Mouse (Mus musculus): ENCODE results near the gene Gm10491. TPM values are rescaled to one million over a fixed set of nuclear protein-coding genes. Genes with fewer than 3 reads are reported as not detected.

Gm10491 gene
- polyA plus RNA-seq (2016; fragmentation: Nextera tagmentation; extraction: Ambion mirVana): not detected in 2 replicates

GRCm38 (mm10) chrX:7907735-7908134 lies at the start of gene Gm10491:
Gm10491 (minus strand) TSS chrX:7907835.
- 91% methylated on average over 5 of the region's 5 CpGs for WGBS
- Histone ChIP-seq H3K27me3 (replicated peaks; ENCODE audit: low read depth, poor library complexity, severe bottlenecking) (no peaks in the 10 kb centered on the region), H3K36me3 (replicated peaks) (peaks cover 35% of the 10 kb centered on the region), H3K4me1 (no peaks in the 10 kb centered on the region), H3K27ac (replicated peaks) (no peak within 1 kb of the TSS), H3K4me3 (no peak within 1 kb of the TSS), H3K9me3 (peaks cover 6% of the 10 kb centered on the region; the same call in 1 of the 2 replicates)
- DNase-seq (ENCODE audit: low spot score): no peak

GRCm38 (mm10) chrX:7950091-7950490 lies 42.5 kb upstream of the Gm10491 start:
- Histone ChIP-seq H3K27ac (replicated peaks) (no peak overlapping the region), H3K4me1 (peaks cover 5% of the 10 kb centered on the region), H3K36me3 (replicated peaks) (no peaks in the 10 kb centered on the region), H3K27me3 (replicated peaks; ENCODE audit: low read depth, poor library complexity, severe bottlenecking) (no peaks in the 10 kb centered on the region), H3K4me3 (no peak overlapping the region), H3K9me3 (0 out of 2 replicates have a peak, but pooled peaks cover 4% of the 10 kb centered on the region)
- DNase-seq (ENCODE audit: low spot score): no peak
- 95% methylated on average over 7 of the region's 7 CpGs for WGBS

DNA sequence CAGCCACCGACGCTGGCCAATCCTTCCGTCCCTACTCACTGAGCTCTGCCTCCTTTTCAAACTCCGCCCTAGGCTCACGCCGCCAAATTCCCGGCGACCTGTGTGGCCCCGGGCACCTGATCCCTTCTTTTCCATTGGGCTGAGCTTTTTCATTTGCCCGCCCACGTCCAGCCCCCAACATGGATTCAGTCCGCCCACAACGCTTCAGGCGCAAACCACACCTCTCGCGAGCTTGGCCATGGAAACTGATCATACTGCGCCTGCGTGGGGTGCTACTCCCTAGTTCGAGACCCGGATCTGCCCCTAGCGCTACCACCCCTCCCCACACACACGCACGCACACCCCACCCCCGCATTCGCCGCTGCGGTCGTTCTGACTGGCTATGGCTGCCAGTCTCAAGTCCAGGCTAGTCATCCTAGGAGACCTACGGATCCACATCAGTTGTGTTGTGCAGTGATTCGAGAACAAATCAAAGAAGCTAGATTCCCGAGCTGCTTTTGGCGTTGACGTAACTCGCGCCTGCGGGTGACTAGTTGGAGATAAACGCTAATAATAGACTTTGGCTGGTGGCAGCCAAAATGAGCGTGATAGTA lies 40.4 kb upstream of the Gm10491 start:
- Histone ChIP-seq H3K9me3 (peaks cover 4% of the 10 kb centered on the region; the same call in 1 of the 2 replicates), H3K27me3 (replicated peaks; ENCODE audit: low read depth, poor library complexity, severe bottlenecking) (no peaks in the 10 kb centered on the region), H3K4me1 (peaks cover 5% of the 10 kb centered on the region), H3K4me3 (peak overlapping the region; percentile 62), H3K27ac (replicated peaks) (peak overlapping the region; percentile 84), H3K36me3 (replicated peaks) (peaks cover 4% of the 10 kb centered on the region; the same call in 1 of the 2 replicates)
- peak; percentile 95 for DNase-seq (ENCODE audit: low spot score)
- WGBS: 17% methylated on average over 38 of the region's 38 CpGs

DNA sequence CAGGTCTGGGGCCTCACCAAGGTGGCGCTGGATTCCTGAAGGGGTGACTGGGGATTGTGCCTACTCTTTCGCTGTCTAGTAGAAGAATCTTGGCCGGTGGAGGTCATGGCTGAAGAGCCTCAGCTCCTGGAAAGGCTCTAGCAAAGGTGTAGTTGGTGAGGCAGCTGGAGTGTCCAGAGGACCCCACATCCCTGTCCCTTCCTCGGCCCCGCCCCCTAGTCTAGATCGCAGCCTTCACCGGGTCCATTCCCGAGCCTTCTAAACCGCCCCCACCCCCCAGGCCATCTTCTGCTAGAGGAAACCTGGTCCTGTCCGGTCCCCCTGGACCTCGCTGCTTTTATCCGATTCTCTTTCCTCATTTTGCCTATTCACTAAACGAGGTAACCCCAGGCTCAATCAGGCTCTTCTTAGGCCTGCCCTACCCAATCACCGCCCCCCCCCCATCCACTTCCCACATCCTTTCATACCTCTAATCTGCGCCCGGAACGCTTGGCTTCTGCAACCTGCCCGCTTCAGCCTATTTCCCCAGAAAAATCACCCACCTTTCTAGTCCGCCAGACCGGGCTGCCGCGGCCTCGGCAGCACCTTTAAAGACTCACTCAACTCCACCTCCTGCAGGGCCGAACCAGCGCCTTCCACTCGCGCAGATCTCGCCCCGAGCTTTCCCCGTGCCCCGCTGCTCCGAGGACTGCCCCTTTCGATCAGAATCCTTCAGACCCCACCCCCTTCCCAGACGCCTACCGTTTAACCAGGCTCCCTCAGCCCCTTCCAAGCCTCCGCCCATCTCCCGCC lies 39.7 kb upstream of the Gm10491 start, which contains the start of gene Hdac6:
Gene Hdac6 (minus strand): TSS at position 782 of the 792 bp plus-strand sequence.
- peaks cover 4% of the 10 kb centered on the region; the same call in 1 of the 2 replicates for H3K36me3 ChIP-seq (replicated peaks)
- H3K27ac ChIP-seq (replicated peaks): peak within 1 kb of the TSS; percentile 84
- H3K9me3 ChIP-seq: peaks cover 4% of the 10 kb centered on the region; the same call in 1 of the 2 replicates
- WGBS: 18% methylated on average over 36 of the region's 37 CpGs
- peaks cover 5% of the 10 kb centered on the region for H3K4me1 ChIP-seq
- DNase-seq (ENCODE audit: low spot score): peak; percentile 9
- no peaks in the 10 kb centered on the region for H3K27me3 ChIP-seq (replicated peaks; ENCODE audit: low read depth, poor library complexity, severe bottlenecking)
- H3K4me3 ChIP-seq: peak within 1 kb of the TSS; percentile 62

DNA sequence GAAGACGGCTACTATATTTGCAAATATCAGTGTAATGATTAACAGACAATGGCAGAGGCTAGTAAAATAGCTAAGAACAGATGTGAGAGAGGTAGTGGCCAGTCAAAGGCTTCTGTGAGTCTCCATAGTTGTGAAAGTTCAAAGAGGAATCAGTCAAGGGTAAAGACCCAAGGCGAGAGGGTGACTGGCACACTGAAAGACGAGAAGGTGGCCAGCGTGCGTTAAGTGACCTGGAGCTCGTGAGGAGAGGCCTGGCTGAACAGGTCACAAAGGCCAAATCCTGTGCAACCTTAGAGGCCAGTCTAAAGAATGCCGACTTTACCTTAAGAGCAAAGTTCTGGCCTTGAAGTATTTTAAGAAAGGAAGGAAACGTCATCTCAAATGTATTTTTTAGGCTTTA lies 38.0 kb upstream of the Gm10491 start:
- Histone ChIP-seq H3K27me3 (replicated peaks; ENCODE audit: low read depth, poor library complexity, severe bottlenecking) (no peaks in the 10 kb centered on the region), H3K36me3 (replicated peaks) (peaks cover 7% of the 10 kb centered on the region; the same call in 1 of the 2 replicates), H3K4me1 (peaks cover 5% of the 10 kb centered on the region), H3K4me3 (no peak overlapping the region), H3K27ac (replicated peaks) (no peak overlapping the region), H3K9me3 (peaks cover 3% of the 10 kb centered on the region; the same call in 1 of the 2 replicates)
- DNase-seq (ENCODE audit: low spot score): no peak
- 62% methylated on average over 8 of the region's 8 CpGs for WGBS

DNA sequence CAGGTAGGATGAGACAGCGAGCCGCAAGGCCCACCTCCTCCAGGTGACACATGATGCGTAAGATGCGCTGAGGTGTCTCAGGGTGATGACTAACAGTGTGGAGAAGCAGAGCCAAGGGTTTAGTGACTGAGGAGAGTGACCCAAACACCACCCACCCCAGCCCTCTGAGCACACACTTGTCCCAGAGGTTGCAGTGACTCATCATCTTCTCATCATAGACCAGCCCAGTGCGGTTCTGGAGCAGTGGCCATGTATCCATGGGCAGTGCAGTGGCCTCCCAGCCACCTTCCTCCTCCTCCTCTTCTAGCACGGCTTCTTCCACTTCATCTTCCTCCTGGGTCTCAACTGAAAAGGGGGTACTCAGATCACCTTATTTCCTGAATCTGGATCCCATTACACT lies 30.0 kb upstream of the Gm10491 start:
- H3K27me3 ChIP-seq (replicated peaks; ENCODE audit: low read depth, poor library complexity, severe bottlenecking): no peaks in the 10 kb centered on the region
- H3K27ac ChIP-seq (replicated peaks): no peak overlapping the region
- no peak overlapping the region for H3K4me3 ChIP-seq
- H3K4me1 ChIP-seq: no peaks in the 10 kb centered on the region
- 91% methylated on average over 6 of the region's 6 CpGs for WGBS
- H3K9me3 ChIP-seq: peaks cover 10% of the 10 kb centered on the region; the same call in 1 of the 2 replicates
- DNase-seq (ENCODE audit: low spot score): no peak
- peaks cover 63% of the 10 kb centered on the region for H3K36me3 ChIP-seq (replicated peaks)

DNA sequence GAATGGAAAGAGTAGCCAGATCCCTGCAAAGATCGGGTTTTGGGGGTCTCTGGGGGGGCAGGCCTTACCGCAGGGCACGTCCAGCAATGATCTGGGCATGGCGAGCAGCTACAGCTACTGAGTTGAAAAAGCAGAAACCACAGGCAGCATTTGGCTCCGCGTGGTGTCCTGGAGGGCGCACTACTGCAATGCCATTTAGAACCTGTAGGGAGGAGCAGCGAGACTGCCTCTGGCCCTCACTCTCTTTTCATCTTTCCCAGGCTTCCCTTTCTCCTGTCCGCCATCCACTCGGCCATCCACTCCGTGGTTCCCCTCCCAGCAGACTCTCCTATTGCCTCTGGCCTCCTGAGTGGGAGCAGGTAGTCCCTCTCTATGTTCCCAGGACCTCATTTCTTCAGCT lies 29.2 kb upstream of the Gm10491 start:
- no peak overlapping the region for H3K27ac ChIP-seq (replicated peaks)
- H3K4me3 ChIP-seq: no peak overlapping the region
- 54% methylated on average over 11 of the region's 11 CpGs for WGBS
- no peak for DNase-seq (ENCODE audit: low spot score)
- peaks cover 10% of the 10 kb centered on the region; the same call in 1 of the 2 replicates for H3K9me3 ChIP-seq
- H3K36me3 ChIP-seq (replicated peaks): peaks cover 70% of the 10 kb centered on the region
- H3K4me1 ChIP-seq: no peaks in the 10 kb centered on the region
- no peaks in the 10 kb centered on the region for H3K27me3 ChIP-seq (replicated peaks; ENCODE audit: low read depth, poor library complexity, severe bottlenecking)

DNA sequence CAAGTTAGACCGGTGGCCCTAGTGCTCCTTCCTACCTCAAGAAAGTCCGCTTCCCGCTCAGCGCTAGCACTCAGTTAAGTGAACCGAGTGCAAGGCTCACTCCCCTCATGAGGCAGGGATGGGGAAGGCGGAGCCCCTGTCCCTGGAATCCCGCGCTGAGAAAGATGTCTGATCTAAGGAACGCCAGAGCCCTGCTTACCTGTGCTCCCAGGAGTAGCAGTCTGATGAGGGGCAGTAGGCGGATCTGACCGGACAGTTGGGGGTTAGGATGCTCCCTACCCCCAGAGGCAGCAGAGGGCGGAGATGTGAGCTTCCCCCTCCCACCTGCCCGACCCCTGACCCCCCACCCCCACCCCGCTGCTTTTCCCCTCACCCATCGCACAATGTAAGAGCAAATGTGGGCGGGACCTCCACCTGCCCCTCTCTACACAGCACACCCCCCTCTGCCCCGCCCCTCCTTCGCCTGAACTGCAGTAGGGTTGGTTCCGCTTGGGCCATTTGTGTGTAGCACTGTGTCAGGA lies 20.7 kb upstream of the Gm10491 start, which contains the start of gene Eras:
Gene Eras (minus strand): TSS at position 338 of the 521 bp plus-strand sequence.
- Histone ChIP-seq H3K36me3 (replicated peaks) (peaks cover 43% of the 10 kb centered on the region), H3K4me3 (0 out of 2 replicates have a peak within 1 kb of the TSS, but pooled peaks have one; percentile 13), H3K27ac (replicated peaks) (no peak within 1 kb of the TSS), H3K4me1 (peaks cover 4% of the 10 kb centered on the region; the same call in 1 of the 2 replicates), H3K27me3 (replicated peaks; ENCODE audit: low read depth, poor library complexity, severe bottlenecking) (peaks cover 64% of the 10 kb centered on the region), H3K9me3 (peaks cover 7% of the 10 kb centered on the region; the same call in 1 of the 2 replicates)
- 16% methylated on average over 19 of the region's 19 CpGs for WGBS
- DNase-seq (ENCODE audit: low spot score): no peak

- 22% methylated on average over 10 of the region's 10 CpGs for WGBS
- H3K27me3 ChIP-seq (replicated peaks; ENCODE audit: low read depth, poor library complexity, severe bottlenecking): peaks cover 76% of the 10 kb centered on the region
- DNase-seq (ENCODE audit: low spot score): no peak
Measured at GRCm38 (mm10) chrX:7927116-7927515, 19.5 kb upstream of the Gm10491 start.

GRCm38 (mm10) chrX:7926266-7926665 lies 18.6 kb upstream of the Gm10491 start:
- peaks cover 24% of the 10 kb centered on the region for H3K36me3 ChIP-seq (replicated peaks)
- H3K4me1 ChIP-seq: peaks cover 17% of the 10 kb centered on the region
- WGBS: 77% methylated on average over 6 of the region's 6 CpGs
- peaks cover 85% of the 10 kb centered on the region for H3K27me3 ChIP-seq (replicated peaks; ENCODE audit: low read depth, poor library complexity, severe bottlenecking)
- H3K4me3 ChIP-seq: no peak overlapping the region
- no peak for DNase-seq (ENCODE audit: low spot score)
- H3K9me3 ChIP-seq: peaks cover 7% of the 10 kb centered on the region; the same call in 1 of the 2 replicates
- no peak overlapping the region for H3K27ac ChIP-seq (replicated peaks)

More at GRCm38 (mm10) chrX:7927116-7927515, 19.5 kb upstream of the Gm10491 start:
- H3K27ac ChIP-seq (replicated peaks): no peak overlapping the region
- peaks cover 32% of the 10 kb centered on the region for H3K36me3 ChIP-seq (replicated peaks)
- peaks cover 14% of the 10 kb centered on the region for H3K4me1 ChIP-seq
- H3K4me3 ChIP-seq: no peak overlapping the region
- peaks cover 7% of the 10 kb centered on the region; the same call in 1 of the 2 replicates for H3K9me3 ChIP-seq

DNA sequence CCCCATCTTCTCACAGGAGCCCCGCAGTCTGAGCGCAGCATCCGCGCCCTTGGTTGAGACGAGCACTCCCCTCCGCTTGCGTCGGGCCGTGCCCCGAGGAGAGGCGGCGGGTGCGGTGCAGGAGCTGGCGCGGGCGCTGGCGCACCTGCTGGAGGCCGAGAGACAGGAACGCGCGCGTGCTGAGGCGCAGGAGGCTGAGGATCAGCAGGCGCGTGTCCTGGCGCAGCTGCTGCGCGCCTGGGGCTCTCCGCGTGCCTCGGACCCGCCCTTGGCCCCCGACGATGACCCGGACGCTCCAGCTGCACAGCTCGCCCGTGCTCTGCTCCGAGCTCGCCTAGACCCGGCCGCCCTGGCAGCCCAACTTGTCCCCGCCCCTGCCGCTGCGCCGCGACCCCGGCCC lies 14.4 kb upstream of the Gm10491 start:
- Histone ChIP-seq H3K4me1 (peaks cover 16% of the 10 kb centered on the region), H3K36me3 (replicated peaks) (no peaks in the 10 kb centered on the region), H3K27me3 (replicated peaks; ENCODE audit: low read depth, poor library complexity, severe bottlenecking) (peaks cover 88% of the 10 kb centered on the region), H3K9me3 (peaks cover 9% of the 10 kb centered on the region; the same call in 1 of the 2 replicates), H3K4me3 (peak overlapping the region; percentile 46), H3K27ac (replicated peaks) (no peak overlapping the region)
- WGBS: 15% methylated on average over 48 of the region's 48 CpGs
- DNase-seq (ENCODE audit: low spot score): peak; percentile 42

All from embryonic facial prominence, embryonic 10.5 days (tissue).